Mouse (Mus musculus) urinary bladder, postnatal 0 days (tissue): ENCODE measurements around the gene St14. TPM values are rescaled to one million over a fixed set of nuclear protein-coding genes. Genes with fewer than 3 reads are reported as not detected.

Experiments
- polyA plus RNA-seq: library from polyadenylated mRNA; unstranded; fragments of >200 nt; fragmentation: Nextera tagmentation; extraction: Ambion mirVana; gene quantifications from 2 replicates; pipeline ENCODE4 v1.2.1, GENCODE M21; 2015

Gene St14
- 23.5 and 25.2 TPM in 2 replicates for polyA plus RNA-seq

DNA sequence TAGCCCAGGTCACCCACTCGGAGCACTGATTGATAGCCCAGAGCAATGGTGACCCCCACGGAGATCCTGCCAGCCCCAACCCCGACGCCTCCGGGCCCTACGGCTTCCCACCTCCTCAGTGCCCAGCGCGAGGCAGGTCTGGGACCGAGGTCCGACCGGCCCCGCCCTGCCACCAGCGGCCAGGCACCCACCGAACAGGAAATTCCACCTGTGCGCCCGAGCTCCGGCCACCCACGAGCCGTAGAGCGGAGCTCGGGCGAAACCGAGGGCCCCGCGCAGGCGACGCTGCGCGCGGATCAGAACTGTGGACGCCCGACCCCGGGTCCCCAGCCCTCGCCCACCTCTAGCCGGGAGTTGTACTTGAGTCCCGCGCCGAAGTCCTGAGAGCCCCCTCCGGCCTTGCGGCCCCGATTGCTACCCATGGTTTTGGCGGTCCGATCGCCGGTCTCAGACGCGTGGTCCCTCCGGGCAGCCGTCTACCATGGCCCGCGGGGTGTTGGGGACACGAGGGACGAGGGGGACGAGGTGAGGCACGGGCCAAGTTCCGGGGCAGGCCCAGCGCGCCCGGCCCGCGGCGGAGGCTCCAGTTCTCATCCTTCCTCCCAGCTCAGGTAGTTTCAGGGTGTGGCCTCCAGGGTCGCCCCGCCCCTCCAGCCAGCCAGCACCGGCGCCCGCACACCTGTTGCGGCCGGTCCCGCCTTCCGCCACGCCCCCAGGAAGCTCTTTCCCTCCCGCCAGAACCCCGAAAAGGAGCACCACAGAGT lies at the start of gene St14:
St14 (minus strand) TSS at position 649 of the 764 bp plus-strand sequence.

Other genes with a start within 250 kb of the St14 start
- gene Adamts15, start 209.4 kb downstream of the St14 start, polyA plus RNA-seq: 1.3 and 1.6 TPM in 2 replicates
- 4.0 and 4.2 TPM in 2 replicates for gene Adamts8, start 189.3 kb downstream of the St14 start, polyA plus RNA-seq
- 5.3 and 5.4 TPM in 2 replicates for gene Zbtb44, start 101.2 kb downstream of the St14 start, polyA plus RNA-seq
- gene Aplp2, start 80.0 kb upstream of the St14 start, polyA plus RNA-seq: 696 and 760 TPM in 2 replicates
- 1.7 and 1.9 TPM in 2 replicates for gene Prdm10, start 148.7 kb upstream of the St14 start, polyA plus RNA-seq